Mouse (Mus musculus): ENCODE measurements around the gene Gcn1l1. TPM values are rescaled to one million over a fixed set of nuclear protein-coding genes. Genes with fewer than 3 reads are reported as not detected.

The Gcn1l1 gene
- total RNA-seq, 2 experiments from 2014 or later, result 71.3 to 75.0 TPM

GRCm38 (mm10) chr5:115668986-115669385, 103.9 kb downstream of the Gcn1l1 start:
- intact Hi-C loops (cut with DNase I), result no loop called here
- no peak for DNase-seq (ENCODE audit: extremely low spot score in 1 of 2, low spot score in 2 of 2)

- intact Hi-C loops (cut with DNase I), result no loop called here
- no peak for DNase-seq (ENCODE audit: extremely low spot score in 1 of 2, low spot score in 2 of 2)
These were observed 104.9 kb downstream of the Gcn1l1 start for GRCm38 (mm10) chr5:115669974-115670373.

DNA sequence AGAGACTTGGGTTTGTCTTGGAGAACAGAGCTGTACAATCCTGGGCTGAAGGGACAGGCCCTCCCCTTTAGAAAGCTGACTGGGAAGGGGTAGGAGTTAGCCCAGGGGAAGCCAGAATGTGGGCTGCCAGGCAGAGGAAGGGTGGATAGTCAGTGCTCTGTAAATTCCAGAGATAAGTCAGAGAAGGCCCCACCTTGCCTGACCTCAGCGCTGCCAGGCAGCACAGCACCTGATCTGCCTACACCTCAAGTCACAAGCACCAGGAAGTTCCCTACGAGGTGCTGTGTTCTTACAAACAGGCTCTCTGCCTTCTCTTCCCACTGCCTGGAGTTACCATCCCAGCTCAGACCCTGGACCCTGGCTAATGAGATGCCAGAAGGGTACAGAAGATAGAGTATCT, 105.4 kb downstream of the Gcn1l1 start:
- no peak for DNase-seq (ENCODE audit: extremely low spot score in 1 of 2, low spot score in 2 of 2)
- intact Hi-C loops (cut with DNase I), result no loop called here

- intact Hi-C loops (cut with DNase I), result no loop called here
- no peak for DNase-seq (ENCODE audit: extremely low spot score in 1 of 2, low spot score in 2 of 2)
These were observed 106.8 kb downstream of the Gcn1l1 start for GRCm38 (mm10) chr5:115671846-115672245.

Small RNA genes lying within 50 kb of the gene (microRNA-seq; reads per million reads assigned to microRNA genes)
- 0.86 reads per million for gene Mir7029
- gene Mir7030, result not detected

Other genes with a start within 250 kb of the Gcn1l1 start
- gene Srsf9, start 238.1 kb upstream of the Gcn1l1 start, total RNA-seq (2021), result 10 to 100 TPM; 59.6 to 64.6 TPM
- 10 to 100 TPM; 23.8 to 25.5 TPM for gene Gatc, start 224.1 kb upstream of the Gcn1l1 start, total RNA-seq (2021)
- 10 to 100 TPM; 30.3 to 32.8 TPM for gene Triap1, start 224.0 kb upstream of the Gcn1l1 start, total RNA-seq (2021)
- gene Cox6a1, start 216.3 kb upstream of the Gcn1l1 start, total RNA-seq (2021), result 100 to 1,000 TPM; 685 to 725 TPM
- gene Msi1, start 135.7 kb upstream of the Gcn1l1 start, total RNA-seq (2021), result 10 to 100 TPM; 54.2 to 58.0 TPM
- gene Pla2g1b, start 99.0 kb upstream of the Gcn1l1 start, total RNA-seq (2021), result not detected
- gene Sirt4, start 80.5 kb upstream of the Gcn1l1 start, total RNA-seq (2021), result 10 to 100 TPM; 26.8 to 31.2 TPM
- 10 to 100 TPM; 18.8 to 20.8 TPM for gene Pxn, start 58.6 kb upstream of the Gcn1l1 start, total RNA-seq (2021)
- gene Rplp0, start 5.8 kb upstream of the Gcn1l1 start, total RNA-seq (2021), result 100 to 1,000 TPM; 400 to 410 TPM
- gene Rab35, start 66.7 kb downstream of the Gcn1l1 start, total RNA-seq (2021), result 10 to 100 TPM; 91.6 to 94.6 TPM
- 100 to 1,000 TPM; 120 to 129 TPM for gene Bicdl1, start 166.4 kb downstream of the Gcn1l1 start, total RNA-seq (2021)

Measured in left cerebral cortex, postnatal 10 days (tissue).